Mouse (Mus musculus) intestine, postnatal 0 days (tissue): Measurements from ENCODE around the gene Cdk14. TPM values are rescaled to one million over a fixed set of nuclear protein-coding genes. Genes with fewer than 3 reads are reported as not detected.

Experiments
- ATAC-seq: fragments of 200-750 bp; cut with Nextera tagmentation; 2 replicates; pipeline ENCODE4 v1.8.0; 2017; ENCODE audit warnings: mild to moderate bottlenecking, moderate TSS enrichment, moderate library complexity
- H3K27ac ChIP-seq: fragments of 300-500 bp; sonication (generic); 2 replicates; pipeline ENCODE4 v1.5.1; 2014; ENCODE audit warnings: mild to moderate bottlenecking, low read depth, low read length, moderate library complexity
- H3K27me3 ChIP-seq: fragments of 300-500 bp; sonication (generic); replicated peaks from 2 replicates; pipeline ENCODE4 v1.6.1; 2014; ENCODE audit warnings: low read length, mixed read lengths; ENCODE audit not compliant: control insufficient read depth, insufficient read depth
- H3K36me3 ChIP-seq: fragments of 300-500 bp; sonication (generic); 2 replicates; pipeline ENCODE4 v1.6.1; 2014; ENCODE audit warnings: mild to moderate bottlenecking, moderate library complexity; ENCODE audit not compliant: control insufficient read depth, insufficient read depth
- H3K4me1 ChIP-seq: fragments of 300-500 bp; sonication (generic); replicated peaks from 2 replicates; pipeline ENCODE4 v1.6.1; 2014; ENCODE audit warnings: antibody characterized with exemption, low read length, mixed read lengths; ENCODE audit not compliant: control insufficient read depth, insufficient read depth
- H3K4me2 ChIP-seq: fragments of 300-500 bp; sonication (generic); replicated peaks from 2 replicates; pipeline ENCODE4 v1.6.1; 2014; ENCODE audit warnings: low read depth, mild to moderate bottlenecking, moderate library complexity
- H3K4me3 ChIP-seq: fragments of 300-500 bp; sonication (generic); 2 replicates; pipeline ENCODE4 v1.5.1; 2014; ENCODE audit warnings: low read depth, low read length
- H3K9ac ChIP-seq: fragments of 300-500 bp; sonication (generic); 2 replicates; pipeline ENCODE4 v1.6.1; 2014; ENCODE audit warnings: mild to moderate bottlenecking, low read depth, low read length
- H3K9me3 ChIP-seq: fragments of 300-500 bp; sonication (generic); 2 replicates; pipeline ENCODE4 v1.6.1; 2016; ENCODE audit warnings: mixed run types; ENCODE audit not compliant: control insufficient read depth
- CTCF ChIP-seq: sonication (generic); IDR thresholded peaks from 2 replicates; pipeline ENCODE4 v1.5.1; 2016; ENCODE audit warnings: low read depth, mild to moderate bottlenecking, control low read depth, antibody characterized with exemption, moderate library complexity
- WGBS: fragments of 180-500 bp; shearing (Covaris S2); extraction: QIAGEN DNeasy Blood & Tissue Kit; methylation state at CpG from one replicate; pipeline ENCODE4 v1.1.7; 2014; 5-methylcytosine and 5-hydroxymethylcytosine counted together
- polyA plus RNA-seq: library from polyadenylated mRNA; unstranded; fragments of >200 nt; fragmentation: Nextera tagmentation; extraction: Ambion mirVana; gene quantifications from 2 replicates; pipeline ENCODE4 v1.2.1, GENCODE M21; 2015

The Cdk14 gene
- polyA plus RNA-seq, 1 experiment from 2014 or later: 4.4 TPM

GRCm38 (mm10) chr5:5419253-5419652, 859 bp downstream of the Cdk14 start:
- TF ChIP-seq CTCF: no peak
- Histone ChIP-seq H3K9ac (no peak overlapping the region), H3K9me3 (no peaks in the 10 kb centered on the region), H3K27ac (no peak overlapping the region), H3K4me3 (no peak overlapping the region), H3K4me1 (no peaks in the 10 kb centered on the region), H3K36me3 (no peaks in the 10 kb centered on the region), H3K4me2 (no peak overlapping the region), H3K27me3 (no peaks in the 10 kb centered on the region)
- WGBS: 72% methylated on average over 1 of the region's 1 CpGs
- no peak for ATAC-seq

- no peak for ATAC-seq
- Histone ChIP-seq H3K4me3 (no peak overlapping the region), H3K9me3 (no peaks in the 10 kb centered on the region), H3K4me1 (no peaks in the 10 kb centered on the region), H3K36me3 (no peaks in the 10 kb centered on the region), H3K27ac (no peak overlapping the region), H3K9ac (no peak overlapping the region), H3K4me2 (no peak overlapping the region), H3K27me3 (no peaks in the 10 kb centered on the region)
- 72% methylated on average over 3 of the region's 3 CpGs for WGBS
- TF ChIP-seq CTCF: no peak
These were observed 5.3 kb downstream of the Cdk14 start for GRCm38 (mm10) chr5:5414835-5415234.

GRCm38 (mm10) chr5:5411886-5412285, 8.2 kb downstream of the Cdk14 start:
- Histone ChIP-seq H3K27me3 (no peaks in the 10 kb centered on the region), H3K27ac (no peak overlapping the region), H3K4me2 (no peak overlapping the region), H3K4me1 (no peaks in the 10 kb centered on the region), H3K9ac (no peak overlapping the region), H3K36me3 (no peaks in the 10 kb centered on the region), H3K9me3 (no peaks in the 10 kb centered on the region), H3K4me3 (no peak overlapping the region)
- ATAC-seq: no peak
- WGBS: 38% methylated on average over 2 of the region's 2 CpGs
- no peak for TF ChIP-seq CTCF

- no peak overlapping the region for H3K9ac ChIP-seq
- H3K36me3 ChIP-seq: no peaks in the 10 kb centered on the region
- H3K27ac ChIP-seq: no peak overlapping the region
- no peaks in the 10 kb centered on the region for H3K4me1 ChIP-seq
- no peak for ATAC-seq
- H3K27me3 ChIP-seq: no peaks in the 10 kb centered on the region
- no peak overlapping the region for H3K4me2 ChIP-seq
- no peak overlapping the region for H3K4me3 ChIP-seq
- no peak for TF ChIP-seq CTCF
- 69% methylated on average over 4 of the region's 4 CpGs for WGBS
- H3K9me3 ChIP-seq: no peaks in the 10 kb centered on the region
These were observed 18.1 kb downstream of the Cdk14 start for GRCm38 (mm10) chr5:5401986-5402385.

GRCm38 (mm10) chr5:5392786-5393185, 27.3 kb downstream of the Cdk14 start:
- Histone ChIP-seq H3K4me1 (no peaks in the 10 kb centered on the region), H3K27ac (no peak overlapping the region), H3K9ac (no peak overlapping the region), H3K4me3 (no peak overlapping the region), H3K9me3 (no peaks in the 10 kb centered on the region), H3K27me3 (no peaks in the 10 kb centered on the region), H3K36me3 (no peaks in the 10 kb centered on the region), H3K4me2 (no peak overlapping the region)
- TF ChIP-seq CTCF: no peak
- 31% methylated on average over 3 of the region's 3 CpGs for WGBS
- no peak for ATAC-seq

- WGBS: 6% methylated on average over 23 of the region's 23 CpGs
- ATAC-seq: no peak
These were observed 39.1 kb downstream of the Cdk14 start for GRCm38 (mm10) chr5:5380731-5381718.

More at GRCm38 (mm10) chr5:5380731-5381718, 39.1 kb downstream of the Cdk14 start:
- Histone ChIP-seq H3K27ac (peak overlapping the region; percentile 79; the same call in 1 of the 2 replicates), H3K9me3 (no peaks in the 10 kb centered on the region), H3K27me3 (no peaks in the 10 kb centered on the region), H3K4me1 (no peaks in the 10 kb centered on the region), H3K4me2 (peak overlapping the region; percentile 99), H3K36me3 (no peaks in the 10 kb centered on the region), H3K9ac (peak overlapping the region; percentile 81), H3K4me3 (peak overlapping the region; percentile 74)
- TF ChIP-seq CTCF: no peak
